Mouse (Mus musculus) liver, postnatal 0 days (tissue): ENCODE measurements around the gene Cntn3. TPM values are rescaled to one million over a fixed set of nuclear protein-coding genes. Genes with fewer than 3 reads are reported as not detected.

Source experiments
- ATAC-seq: fragments of 200-750 bp; cut with Nextera tagmentation; 2 replicates; pipeline ENCODE4 v1.8.0; 2017; ENCODE audit warnings: mild to moderate bottlenecking, moderate library complexity
- DNase-seq: peaks from one replicate; pipeline ENCODE4 v3.0.0-alpha.2; 2016
- H3K27ac ChIP-seq: fragments of 300-500 bp; sonication (generic); 2 replicates; pipeline ENCODE4 v1.5.1; 2014; ENCODE audit warnings: antibody characterized with exemption, moderate library complexity, mild to moderate bottlenecking, low read depth
- H3K27me3 ChIP-seq: fragments of 300-500 bp; sonication (generic); 2 replicates; pipeline ENCODE4 v1.6.1; 2014; ENCODE audit warnings: low read length, control low read depth, mixed read lengths; ENCODE audit not compliant: insufficient read depth
- H3K36me3 ChIP-seq: fragments of 300-500 bp; sonication (generic); replicated peaks from 2 replicates; pipeline ENCODE4 v1.6.1; 2014; ENCODE audit warnings: mild to moderate bottlenecking, control low read depth, low read length, moderate library complexity, mixed read lengths; ENCODE audit not compliant: insufficient read depth
- H3K4me1 ChIP-seq: fragments of 300-500 bp; sonication (generic); 2 replicates; pipeline ENCODE4 v1.6.1; 2014; ENCODE audit warnings: antibody characterized with exemption, mild to moderate bottlenecking, control low read depth; ENCODE audit not compliant: insufficient read depth
- H3K4me2 ChIP-seq: fragments of 300-500 bp; sonication (generic); 2 replicates; pipeline ENCODE4 v1.6.1; 2014; ENCODE audit warnings: low read depth, mild to moderate bottlenecking, low read length, moderate library complexity, mixed read lengths
- H3K4me3 ChIP-seq: fragments of 300-500 bp; sonication (generic); 2 replicates; pipeline ENCODE4 v1.5.1; 2014; ENCODE audit warnings: low read depth, low read length
- H3K9ac ChIP-seq: fragments of 300-500 bp; sonication (generic); replicated peaks from 2 replicates; pipeline ENCODE4 v1.6.1; 2014; ENCODE audit warnings: mild to moderate bottlenecking, moderate library complexity
- H3K9me3 ChIP-seq: fragments of 300-500 bp; sonication (generic); 2 replicates; pipeline ENCODE4 v1.6.1; 2016; ENCODE audit warnings: mild to moderate bottlenecking, control low read depth, low read length, mixed read lengths
- CTCF ChIP-seq: sonication (generic); IDR thresholded peaks from 2 replicates; pipeline ENCODE4 v1.5.1; 2016; ENCODE audit warnings: antibody characterized with exemption, low read depth
- EP300 ChIP-seq: IDR thresholded peaks from 2 replicates; pipeline ENCODE4 v1.6.1; 2016; ENCODE audit warnings: antibody characterized with exemption, low read depth, mild to moderate bottlenecking
- WGBS: fragments of 180-500 bp; shearing (Covaris S2); extraction: QIAGEN DNeasy Blood & Tissue Kit; methylation state at CpG from one replicate; pipeline ENCODE4 v1.1.7; 2014; ENCODE audit not compliant: insufficient replicate concordance; 5-methylcytosine and 5-hydroxymethylcytosine counted together
- polyA plus RNA-seq: library from polyadenylated mRNA; unstranded; fragments of >200 nt; fragmentation: Nextera tagmentation; extraction: Ambion mirVana; gene quantifications from 2 replicates; pipeline ENCODE4 v1.2.1, GENCODE M21; 2015

Cntn3 gene
- polyA plus RNA-seq, 1 experiment from 2014 or later, result 0.34 TPM

GRCm38 (mm10) chr6:102161186-102161585 is 411.7 kb downstream of the Cntn3 start:
- H3K4me1 ChIP-seq, result no peaks in the 10 kb centered on the region
- WGBS, result 82% methylated on average over 3 of the region's 3 CpGs
- H3K9ac ChIP-seq, result no peak overlapping the region
- TF ChIP-seq CTCF (no peak), EP300 (no peak)
- H3K9me3 ChIP-seq, result no peaks in the 10 kb centered on the region
- DNase-seq (no peak), ATAC-seq (no peak)
- H3K4me2 ChIP-seq, result no peak overlapping the region
- no peaks in the 10 kb centered on the region for H3K36me3 ChIP-seq
- no peaks in the 10 kb centered on the region for H3K27me3 ChIP-seq
- no peak overlapping the region for H3K4me3 ChIP-seq
- no peak overlapping the region for H3K27ac ChIP-seq

GRCm38 (mm10) chr6:102121676-102122075 is 451.2 kb downstream of the Cntn3 start:
- H3K4me2 ChIP-seq, result no peak overlapping the region
- no peaks in the 10 kb centered on the region for H3K27me3 ChIP-seq
- no peak overlapping the region for H3K4me3 ChIP-seq
- ATAC-seq (no peak), DNase-seq (no peak)
- TF ChIP-seq EP300 (no peak), CTCF (no peak)
- no peaks in the 10 kb centered on the region; the same call in 1 of the 2 replicates for H3K9me3 ChIP-seq
- H3K9ac ChIP-seq, result no peak overlapping the region
- WGBS, result 72% methylated on average over 4 of the region's 4 CpGs
- no peaks in the 10 kb centered on the region for H3K4me1 ChIP-seq
- no peaks in the 10 kb centered on the region for H3K36me3 ChIP-seq
- H3K27ac ChIP-seq, result no peak overlapping the region

GRCm38 (mm10) chr6:102120003-102120402 is 452.9 kb downstream of the Cntn3 start:
- H3K27ac ChIP-seq, result no peak overlapping the region
- no peak overlapping the region for H3K4me2 ChIP-seq
- H3K4me1 ChIP-seq, result no peaks in the 10 kb centered on the region
- H3K27me3 ChIP-seq, result no peaks in the 10 kb centered on the region
- DNase-seq, result no peak
- no peaks in the 10 kb centered on the region for H3K36me3 ChIP-seq
- TF ChIP-seq EP300 (no peak), CTCF (no peak)
- no peaks in the 10 kb centered on the region; the same call in 1 of the 2 replicates for H3K9me3 ChIP-seq
- ATAC-seq, result no peak
- H3K9ac ChIP-seq, result no peak overlapping the region
- WGBS, result 46% methylated on average over 2 of the region's 2 CpGs
- H3K4me3 ChIP-seq, result no peak overlapping the region

- Histone ChIP-seq H3K27ac (no peak overlapping the region), H3K36me3 (no peaks in the 10 kb centered on the region), H3K9ac (no peak overlapping the region), H3K9me3 (no peaks in the 10 kb centered on the region), H3K27me3 (no peaks in the 10 kb centered on the region), H3K4me1 (no peaks in the 10 kb centered on the region), H3K4me2 (no peak overlapping the region), H3K4me3 (no peak overlapping the region)
- 47% methylated on average over 2 of the region's 2 CpGs for WGBS
- no peak for DNase-seq
- ATAC-seq, result no peak
- TF ChIP-seq EP300 (no peak), CTCF (no peak)
Measured at GRCm38 (mm10) chr6:102113629-102114028, 459.3 kb downstream of the Cntn3 start.
